Mouse (Mus musculus) heart, adult 2 months (tissue): ENCODE data around the gene Gm21964. TPM values are rescaled to one million over a fixed set of nuclear protein-coding genes. Genes with fewer than 3 reads are reported as not detected.
A peak's percentile ranks its signal among the peaks of the same experiment; 100 is the strongest.

ENCODE experiments used
- DNase-seq, 2 experiments: peaks; one replicate each; pipeline ENCODE4 v3.0.0; 2021
- H3K27ac ChIP-seq: fragments of 200-600 bp; 2 replicates; pipeline ENCODE4 v1.8.1; 2022
- H3K27me3 ChIP-seq: fragments of 200-500 bp; 2 replicates; pipeline ENCODE4 v1.6.1; 2012; ENCODE audit warnings: mild to moderate bottlenecking, low read length, inconsistent platforms, mixed read lengths; ENCODE audit not compliant: control insufficient read depth, insufficient read depth
- H3K36me3 ChIP-seq: fragments of 200-500 bp; 2 replicates; pipeline ENCODE4 v1.6.1; 2012; ENCODE audit warnings: low read length, inconsistent platforms; ENCODE audit not compliant: control insufficient read depth, insufficient read depth
- H3K4me1 ChIP-seq: fragments of 200-500 bp; 2 replicates; pipeline ENCODE4 v1.6.1; 2011; ENCODE audit warnings: low read length; ENCODE audit not compliant: control insufficient read depth, insufficient read depth
- H3K4me3 ChIP-seq: fragments of 200-600 bp; 2 replicates; pipeline ENCODE4 v1.8.1; 2022
- H3K79me2 ChIP-seq: fragments of 200-500 bp; replicated peaks from 2 replicates; pipeline ENCODE4 v1.6.1; 2012; ENCODE audit warnings: mild to moderate bottlenecking, inconsistent platforms, low read length, moderate library complexity, mixed read lengths; ENCODE audit not compliant: control insufficient read depth, insufficient read depth
- H3K9ac ChIP-seq: fragments of 200-500 bp; 2 replicates; pipeline ENCODE4 v1.6.1; 2012; ENCODE audit warnings: low read depth, mild to moderate bottlenecking, control low read depth, inconsistent platforms, low read length, mixed read lengths
- CTCF ChIP-seq: fragments of 200-600 bp; IDR thresholded peaks from 2 replicates; pipeline ENCODE4 v1.8.1; 2022; ENCODE audit warnings: antibody characterized with exemption, mild to moderate bottlenecking, moderate library complexity
- EP300 ChIP-seq: fragments of 200-500 bp; IDR thresholded peaks from 2 replicates; pipeline ENCODE4 v1.6.1; 2011; ENCODE audit warnings: low read depth, low read length, control low read depth; ENCODE audit not compliant: insufficient read depth
- POLR2A ChIP-seq: fragments of 200-500 bp; IDR thresholded peaks from 2 replicates; pipeline ENCODE4 v1.6.1; 2011; ENCODE audit warnings: mild to moderate bottlenecking, low read depth, low read length, control low read depth; ENCODE audit not compliant: insufficient read depth
- WGBS: fragments of 180-500 bp; shearing (Covaris S2); methylation state at CpG from one replicate; pipeline ENCODE4 v1.1.7; 2018; 5-methylcytosine and 5-hydroxymethylcytosine counted together
- intact Hi-C: fragments of 180-260 bp; cut with DNase I; formaldehyde crosslinking; loops from one replicate; pipeline ENCODE4 v1.15.1; 2025
- polyA plus RNA-seq: library from polyadenylated mRNA; depleted of rRNA; stranded (reverse); fragments of >200 nt; gene quantifications from 2 replicates; pipeline ENCODE4 v1.2.3, GENCODE M21; 2012; rRNA removed
- total RNA-seq, 2 experiments: library from RNA; stranded (reverse); gene quantifications; 2 replicates each; pipeline ENCODE4 v1.2.3; 2021

Gene Gm21964
- total and polyA plus RNA-seq, 3 experiments: not detected

- TF ChIP-seq EP300 (no peak), POLR2A (no peak), CTCF (no peak)
- no peaks in the 10 kb centered on the region for H3K79me2 ChIP-seq
- WGBS: 70% methylated on average over 7 of the region's 7 CpGs
- DNase-seq: no peak
- no peaks in the 10 kb centered on the region for H3K4me1 ChIP-seq
- H3K4me3 ChIP-seq: no peak overlapping the region
- H3K36me3 ChIP-seq: no peaks in the 10 kb centered on the region
- no peak overlapping the region for H3K27ac ChIP-seq
- intact Hi-C loops: no loop called here
- H3K27me3 ChIP-seq: no peaks in the 10 kb centered on the region
- no peak overlapping the region for H3K9ac ChIP-seq
These were observed 34.5 kb downstream of the Gm21964 start for GRCm38 (mm10) chr8:110135515-110135914.

DNA sequence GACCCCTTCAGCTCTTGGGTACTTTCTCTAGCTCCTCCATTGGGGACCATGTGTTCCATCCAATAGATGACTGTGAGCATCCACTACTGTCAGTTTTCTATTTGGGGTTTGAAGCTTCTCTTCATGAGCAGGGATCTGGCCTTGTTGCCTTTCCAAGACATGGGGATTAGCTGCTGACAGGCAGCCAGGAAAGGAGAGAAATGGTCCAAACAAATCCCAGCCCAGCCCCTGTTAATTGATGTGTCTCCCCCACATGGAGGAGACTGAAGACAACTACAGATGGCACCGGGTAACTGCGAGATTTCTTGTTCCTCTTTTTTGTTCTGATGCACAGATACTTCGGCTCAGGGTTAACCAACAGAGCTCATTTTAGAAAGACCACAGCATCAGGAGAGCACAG, 39.1 kb downstream of the Gm21964 start:
- H3K27me3 ChIP-seq: no peaks in the 10 kb centered on the region
- no peaks in the 10 kb centered on the region for H3K79me2 ChIP-seq
- no peak for DNase-seq
- no peaks in the 10 kb centered on the region for H3K36me3 ChIP-seq
- H3K4me3 ChIP-seq: no peak overlapping the region
- no peak overlapping the region for H3K9ac ChIP-seq
- no peaks in the 10 kb centered on the region for H3K4me1 ChIP-seq
- TF ChIP-seq EP300: no peak
- TF ChIP-seq POLR2A: no peak
- no peak for TF ChIP-seq CTCF
- WGBS: 63% methylated on average over 3 of the region's 3 CpGs
- intact Hi-C loops: no loop called here
- no peak overlapping the region for H3K27ac ChIP-seq

DNA sequence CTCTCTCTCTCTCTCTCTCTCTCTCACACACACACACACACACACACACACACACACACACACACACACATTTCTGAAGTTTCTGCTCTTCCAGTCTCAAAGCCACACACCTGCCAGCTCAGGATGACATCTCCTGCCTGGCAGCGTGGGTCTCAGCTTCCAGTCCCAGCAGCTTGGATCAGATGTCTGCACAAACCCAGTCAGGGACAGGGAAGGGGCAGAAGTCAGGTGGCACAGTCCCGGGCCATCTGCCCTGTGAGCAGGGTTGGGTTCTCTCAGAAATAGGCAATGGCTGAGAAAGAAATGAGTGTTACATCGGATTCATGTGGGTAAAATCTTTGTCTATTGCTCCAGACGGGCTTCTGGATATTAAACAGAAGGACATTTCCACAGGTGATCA, 39.8 kb downstream of the Gm21964 start:
- no peak overlapping the region for H3K4me3 ChIP-seq
- H3K36me3 ChIP-seq: no peaks in the 10 kb centered on the region
- TF ChIP-seq CTCF (no peak), EP300 (no peak), POLR2A (no peak)
- DNase-seq: no peak
- intact Hi-C loops: no loop called here
- no peak overlapping the region for H3K27ac ChIP-seq
- H3K27me3 ChIP-seq: no peaks in the 10 kb centered on the region
- no peaks in the 10 kb centered on the region for H3K79me2 ChIP-seq
- no peaks in the 10 kb centered on the region for H3K4me1 ChIP-seq
- no peak overlapping the region for H3K9ac ChIP-seq
- 53% methylated on average over 4 of the region's 4 CpGs for WGBS

- H3K4me1 ChIP-seq: no peaks in the 10 kb centered on the region
- intact Hi-C loops: loop anchor here (1.0 to 5.0 kb wide), 2 partner anchors 333 to 457 kb away; no protein-coding TSS in a partner anchor
- H3K9ac ChIP-seq: no peak overlapping the region
- DNase-seq: peak; percentile 24 to 38
- 0% methylated on average over 4 of the region's 4 CpGs for WGBS
- no peak overlapping the region for H3K4me3 ChIP-seq
- no peaks in the 10 kb centered on the region for H3K79me2 ChIP-seq
- H3K27ac ChIP-seq: no peak overlapping the region
- TF ChIP-seq CTCF: peak; percentile 73
- no peak for TF ChIP-seq EP300
- H3K27me3 ChIP-seq: no peaks in the 10 kb centered on the region
- H3K36me3 ChIP-seq: no peaks in the 10 kb centered on the region
These were observed 44.5 kb downstream of the Gm21964 start for GRCm38 (mm10) chr8:110145538-110145937.

DNA sequence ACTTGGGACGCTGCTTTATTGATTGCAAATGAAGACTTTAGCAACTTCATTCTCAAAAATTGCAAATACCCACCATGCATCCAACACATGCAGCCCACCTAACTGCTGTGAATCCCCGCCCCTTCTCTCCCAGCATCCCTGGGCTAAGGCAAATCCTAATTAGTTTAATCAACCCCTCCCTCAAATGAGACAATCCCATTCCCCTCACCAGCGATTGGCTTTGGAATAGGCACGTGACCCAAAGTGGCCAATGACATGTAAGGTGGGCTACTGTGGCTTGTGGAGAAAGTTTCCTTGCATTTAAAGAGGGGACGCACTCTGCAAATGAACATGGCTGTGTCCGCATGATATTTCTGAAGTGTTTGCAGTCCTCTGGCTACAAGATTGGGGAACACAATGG, 51.9 kb downstream of the Gm21964 start:
- no peak overlapping the region for H3K9ac ChIP-seq
- TF ChIP-seq POLR2A (no peak), EP300 (no peak), CTCF (no peak)
- 61% methylated on average over 6 of the region's 6 CpGs for WGBS
- H3K27ac ChIP-seq: no peak overlapping the region
- no peaks in the 10 kb centered on the region; the same call in 1 of the 2 replicates for H3K27me3 ChIP-seq
- H3K79me2 ChIP-seq: no peaks in the 10 kb centered on the region
- H3K4me1 ChIP-seq: no peaks in the 10 kb centered on the region
- intact Hi-C loops: no loop called here
- no peak for DNase-seq
- no peak overlapping the region for H3K4me3 ChIP-seq
- H3K36me3 ChIP-seq: no peaks in the 10 kb centered on the region

Other genes with a start within 250 kb of the Gm21964 start
- gene Phlpp2, start 232.7 kb upstream of the Gm21964 start, total RNA-seq: 1 to 10 TPM; 3.2 to 4.6 TPM
- 2.1 and 4.2 TPM in 2 replicates for gene Phlpp2, start 232.7 kb upstream of the Gm21964 start, polyA plus RNA-seq
- under 1 TPM; 0.11 to 0.31 TPM for gene Marveld3, start 139.0 kb upstream of the Gm21964 start, total RNA-seq
- 0.10 and 0.12 TPM in 2 replicates for gene Marveld3, start 139.0 kb upstream of the Gm21964 start, polyA plus RNA-seq
- gene Tat, start 110.8 kb upstream of the Gm21964 start, total RNA-seq: 1 to 10 TPM in 1 of 2 experiments, under 1 TPM in 1; 0.89 to 1.1 TPM
- 1.3 TPM in 2 replicates for gene Tat, start 110.8 kb upstream of the Gm21964 start, polyA plus RNA-seq
- gene Chst4, start 61.5 kb upstream of the Gm21964 start, total RNA-seq: 1 to 10 TPM; 3.2 to 3.3 TPM
- gene Chst4, start 61.5 kb upstream of the Gm21964 start, polyA plus RNA-seq: 5.6 and 5.7 TPM in 2 replicates
- 1 to 10 TPM; 6.5 to 6.8 TPM for gene Zfp612, start 21.5 kb upstream of the Gm21964 start, total RNA-seq
- 2.7 and 6.4 TPM in 2 replicates for gene Zfp612, start 21.5 kb upstream of the Gm21964 start, polyA plus RNA-seq
- not detected for gene Gm17720, start 1.5 kb downstream of the Gm21964 start, total RNA-seq
- not detected in 2 replicates for gene Gm17720, start 1.5 kb downstream of the Gm21964 start, polyA plus RNA-seq
- gene Calb2, start 67.0 kb downstream of the Gm21964 start, total RNA-seq: not detected
- not detected in 2 replicates for gene Calb2, start 67.0 kb downstream of the Gm21964 start, polyA plus RNA-seq
- gene Cmtr2, start 114.5 kb downstream of the Gm21964 start, total RNA-seq: 1 to 10 TPM; 2.9 to 3.2 TPM
- gene Cmtr2, start 114.5 kb downstream of the Gm21964 start, polyA plus RNA-seq: 1.9 and 2.6 TPM in 2 replicates
- under 1 TPM; 0.05 to 0.10 TPM for gene Hydin, start 165.8 kb downstream of the Gm21964 start, total RNA-seq
- gene Hydin, start 165.8 kb downstream of the Gm21964 start, polyA plus RNA-seq: 0.09 and 0.21 TPM in 2 replicates